Mouse (Mus musculus): ENCODE data around the gene Shc1.
A peak's percentile ranks its signal among the peaks of the same experiment; 100 is the strongest.

The Shc1 gene

GRCm38 (mm10) chr3:89418170-89418860 lies at the start of gene Shc1, which contains the start of gene Cks1b:
Gene Shc1, plus strand, starts transcription at chr3:89418443.
Gene Cks1b, minus strand, starts transcription at chr3:89418383.
- ATAC-seq (ENCODE audit: low TSS enrichment): peak; percentile 87

- ATAC-seq (ENCODE audit: low TSS enrichment): no peak
Observed at GRCm38 (mm10) chr3:89373581-89374231, 44.5 kb upstream of the Shc1 start.

GRCm38 (mm10) chr3:89377831-89378230 lies 40.4 kb upstream of the Shc1 start:
- ATAC-seq (ENCODE audit: low TSS enrichment): no peak

- ATAC-seq (ENCODE audit: low TSS enrichment): peak; percentile 80
Observed at GRCm38 (mm10) chr3:89378394-89379067, 39.7 kb upstream of the Shc1 start.

GRCm38 (mm10) chr3:89379388-89380131 lies 38.7 kb upstream of the Shc1 start:
- no peak for ATAC-seq (ENCODE audit: low TSS enrichment)

GRCm38 (mm10) chr3:89380291-89380690 lies 38.0 kb upstream of the Shc1 start:
- ATAC-seq (ENCODE audit: low TSS enrichment): no peak

- ATAC-seq (ENCODE audit: low TSS enrichment): no peak
Observed at GRCm38 (mm10) chr3:89380711-89381110, 37.5 kb upstream of the Shc1 start.

- no peak for ATAC-seq (ENCODE audit: low TSS enrichment)
Observed at GRCm38 (mm10) chr3:89381233-89381632, 37.0 kb upstream of the Shc1 start.

- no peak for ATAC-seq (ENCODE audit: low TSS enrichment)
Observed at GRCm38 (mm10) chr3:89382033-89382882, 36.0 kb upstream of the Shc1 start.

GRCm38 (mm10) chr3:89382950-89383349 lies 35.3 kb upstream of the Shc1 start:
- no peak for ATAC-seq (ENCODE audit: low TSS enrichment)

- no peak for ATAC-seq (ENCODE audit: low TSS enrichment)
Observed at GRCm38 (mm10) chr3:89383651-89384255, 34.5 kb upstream of the Shc1 start.

GRCm38 (mm10) chr3:89384331-89385076 lies 33.7 kb upstream of the Shc1 start:
- no peak for ATAC-seq (ENCODE audit: low TSS enrichment)

- no peak for ATAC-seq (ENCODE audit: low TSS enrichment)
Observed at GRCm38 (mm10) chr3:89385451-89385850, 32.8 kb upstream of the Shc1 start.

- no peak for ATAC-seq (ENCODE audit: low TSS enrichment)
Observed at GRCm38 (mm10) chr3:89386438-89387420, 31.5 kb upstream of the Shc1 start.

- ATAC-seq (ENCODE audit: low TSS enrichment): no peak
Observed at GRCm38 (mm10) chr3:89387632-89388031, 30.6 kb upstream of the Shc1 start.

- no peak for ATAC-seq (ENCODE audit: low TSS enrichment)
Observed at GRCm38 (mm10) chr3:89388134-89388881, 29.9 kb upstream of the Shc1 start.

- ATAC-seq (ENCODE audit: low TSS enrichment): peak; percentile 56
Observed at GRCm38 (mm10) chr3:89388901-89389740, 29.1 kb upstream of the Shc1 start.

Measured in frontal cortex, adult (tissue).